Mouse (Mus musculus) heart, adult 2 months (tissue): ENCODE results near the gene Cuedc2. TPM values are rescaled to one million over a fixed set of nuclear protein-coding genes. Genes with fewer than 3 reads are reported as not detected.

Source experiments
- DNase-seq, 2 experiments: peaks; one replicate each; pipeline ENCODE4 v3.0.0; 2021
- H3K27ac ChIP-seq: fragments of 200-600 bp; 2 replicates; pipeline ENCODE4 v1.8.1; 2022
- H3K27me3 ChIP-seq: fragments of 200-500 bp; 2 replicates; pipeline ENCODE4 v1.6.1; 2012; ENCODE audit warnings: mild to moderate bottlenecking, low read length, inconsistent platforms, mixed read lengths; ENCODE audit not compliant: control insufficient read depth, insufficient read depth
- H3K36me3 ChIP-seq: fragments of 200-500 bp; 2 replicates; pipeline ENCODE4 v1.6.1; 2012; ENCODE audit warnings: low read length, inconsistent platforms; ENCODE audit not compliant: control insufficient read depth, insufficient read depth
- H3K4me1 ChIP-seq: fragments of 200-500 bp; 2 replicates; pipeline ENCODE4 v1.6.1; 2011; ENCODE audit warnings: low read length; ENCODE audit not compliant: control insufficient read depth, insufficient read depth
- H3K4me3 ChIP-seq: fragments of 200-600 bp; 2 replicates; pipeline ENCODE4 v1.8.1; 2022
- H3K79me2 ChIP-seq: fragments of 200-500 bp; replicated peaks from 2 replicates; pipeline ENCODE4 v1.6.1; 2012; ENCODE audit warnings: mild to moderate bottlenecking, inconsistent platforms, low read length, moderate library complexity, mixed read lengths; ENCODE audit not compliant: control insufficient read depth, insufficient read depth
- H3K9ac ChIP-seq: fragments of 200-500 bp; 2 replicates; pipeline ENCODE4 v1.6.1; 2012; ENCODE audit warnings: low read depth, mild to moderate bottlenecking, control low read depth, inconsistent platforms, low read length, mixed read lengths
- CTCF ChIP-seq: fragments of 200-600 bp; IDR thresholded peaks from 2 replicates; pipeline ENCODE4 v1.8.1; 2022; ENCODE audit warnings: antibody characterized with exemption, mild to moderate bottlenecking, moderate library complexity
- EP300 ChIP-seq: fragments of 200-500 bp; IDR thresholded peaks from 2 replicates; pipeline ENCODE4 v1.6.1; 2011; ENCODE audit warnings: low read depth, low read length, control low read depth; ENCODE audit not compliant: insufficient read depth
- POLR2A ChIP-seq: fragments of 200-500 bp; IDR thresholded peaks from 2 replicates; pipeline ENCODE4 v1.6.1; 2011; ENCODE audit warnings: mild to moderate bottlenecking, low read depth, low read length, control low read depth; ENCODE audit not compliant: insufficient read depth
- WGBS: fragments of 180-500 bp; shearing (Covaris S2); methylation state at CpG from one replicate; pipeline ENCODE4 v1.1.7; 2018; 5-methylcytosine and 5-hydroxymethylcytosine counted together
- intact Hi-C: fragments of 180-260 bp; cut with DNase I; formaldehyde crosslinking; loops from one replicate; pipeline ENCODE4 v1.15.1; 2025
- polyA plus RNA-seq: library from polyadenylated mRNA; depleted of rRNA; stranded (reverse); fragments of >200 nt; gene quantifications from 2 replicates; pipeline ENCODE4 v1.2.3, GENCODE M21; 2012
- total RNA-seq, 2 experiments: library from RNA; stranded (reverse); gene quantifications; 2 replicates each; pipeline ENCODE4 v1.2.3; 2021

Gene Cuedc2
- total and polyA plus RNA-seq, 3 experiments: 58.7 to 91.3 (median 79.8) TPM

DNA sequence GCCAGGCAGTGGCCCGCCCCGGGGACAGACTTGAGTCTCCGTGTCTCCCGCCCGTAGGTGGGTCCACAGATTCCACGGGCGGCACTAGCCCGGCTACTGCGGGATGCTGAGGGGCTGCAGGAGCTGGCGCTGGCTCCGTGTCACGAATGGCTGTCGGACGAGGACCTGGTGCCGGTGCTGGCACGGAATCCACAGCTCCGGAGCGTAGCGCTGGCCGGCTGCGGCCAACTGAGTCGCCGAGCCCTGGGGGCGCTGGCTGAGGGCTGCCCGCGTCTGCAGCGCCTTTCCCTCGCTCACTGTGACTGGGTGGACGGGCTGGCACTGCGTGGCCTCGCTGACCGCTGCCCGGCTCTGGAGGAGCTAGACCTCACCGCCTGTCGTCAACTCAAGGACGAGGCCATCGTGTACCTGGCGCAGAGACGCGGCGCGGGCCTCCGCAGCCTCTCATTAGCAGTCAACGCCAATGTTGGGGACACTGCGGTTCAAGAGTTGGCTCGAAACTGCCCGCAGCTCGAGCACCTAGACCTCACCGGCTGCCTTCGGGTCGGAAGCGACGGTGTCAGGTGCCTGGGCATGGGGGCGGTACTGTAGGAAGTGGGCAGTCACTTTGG lies 9.4 kb downstream of the Cuedc2 start:
- intact Hi-C loops: no loop called here
- H3K79me2 ChIP-seq: no peaks in the 10 kb centered on the region
- no peaks in the 10 kb centered on the region for H3K27me3 ChIP-seq
- 3% methylated on average over 54 of the region's 54 CpGs for WGBS
- H3K4me1 ChIP-seq: peaks cover 7% of the 10 kb centered on the region
- peak overlapping the region; percentile 69 for H3K4me3 ChIP-seq
- H3K27ac ChIP-seq: peak overlapping the region; percentile 93
- DNase-seq: no peak
- no peaks in the 10 kb centered on the region for H3K36me3 ChIP-seq
- no peak for TF ChIP-seq EP300
- TF ChIP-seq CTCF: no peak
- TF ChIP-seq POLR2A: no peak
- H3K9ac ChIP-seq: peak overlapping the region; percentile 75

DNA sequence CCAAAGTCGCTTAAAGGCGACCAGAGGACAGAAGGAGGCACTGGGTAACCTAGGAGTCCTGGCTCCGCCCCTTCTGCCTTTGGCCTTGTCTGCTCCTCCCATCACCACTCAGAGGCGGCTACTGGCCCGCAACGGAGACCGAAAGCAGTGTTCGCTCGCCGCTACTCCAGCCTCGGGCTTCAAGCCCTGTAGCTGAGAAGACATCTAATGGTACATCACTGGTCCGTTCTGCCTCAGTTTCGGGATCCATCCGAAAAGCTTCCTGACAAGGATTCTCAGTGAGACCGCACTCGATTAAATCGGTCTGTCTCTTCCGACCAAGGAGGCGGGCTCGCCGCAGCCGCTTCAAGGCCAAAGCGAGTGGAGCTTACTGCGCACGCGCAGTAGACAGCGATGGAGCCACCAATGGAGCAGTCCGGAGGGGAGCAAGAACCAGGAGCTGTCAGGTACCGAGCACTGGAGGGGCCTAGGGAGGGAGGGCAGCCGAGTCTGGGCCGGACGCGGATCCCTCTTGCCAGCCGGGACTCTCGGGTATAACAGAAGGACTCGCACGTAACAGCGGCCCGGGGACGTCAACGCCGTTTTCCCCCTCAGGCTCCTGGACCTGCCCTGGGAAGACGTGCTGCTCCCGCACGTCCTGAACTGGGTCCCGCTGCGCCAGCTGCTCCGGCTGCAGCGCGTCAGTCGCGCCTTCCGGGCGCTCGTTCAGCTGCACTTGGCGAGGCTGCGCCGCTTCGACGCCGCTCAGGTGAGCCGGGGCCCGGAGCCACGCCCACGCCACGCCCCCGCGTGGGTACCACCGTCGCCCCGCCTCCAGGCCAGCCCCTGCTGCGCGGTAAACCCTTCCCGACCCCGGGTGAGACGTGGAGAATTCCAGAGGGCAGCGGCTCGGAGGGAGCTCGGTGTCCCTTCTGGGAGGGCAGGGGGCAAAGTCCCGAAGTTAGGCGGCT lies 10.1 kb downstream of the Cuedc2 start, which contains the start of gene Fbxl15:
Fbxl15 (plus strand) TSS at position 104 of the 950 bp plus-strand sequence.
- DNase-seq: peak; percentile 93 to 96
- under 1% methylated on average over 81 of the region's 81 CpGs for WGBS
- Histone ChIP-seq H3K9ac (peak within 1 kb of the TSS; percentile 75), H3K4me3 (peak within 1 kb of the TSS; percentile 69), H3K4me1 (peaks cover 7% of the 10 kb centered on the region), H3K27ac (peak within 1 kb of the TSS; percentile 93), H3K27me3 (no peaks in the 10 kb centered on the region), H3K79me2 (no peaks in the 10 kb centered on the region), H3K36me3 (no peaks in the 10 kb centered on the region)
- TF ChIP-seq POLR2A (peak; percentile 93), CTCF (no peak), EP300 (0 out of 2 replicates have a peak, but pooled peaks have one; percentile 17)
- intact Hi-C loops: loop anchor here (1.0 kb wide), 2 partner anchors 10 to 24 kb away; partner anchors contain the start of genes Cuedc2 and Nfkb2

DNA sequence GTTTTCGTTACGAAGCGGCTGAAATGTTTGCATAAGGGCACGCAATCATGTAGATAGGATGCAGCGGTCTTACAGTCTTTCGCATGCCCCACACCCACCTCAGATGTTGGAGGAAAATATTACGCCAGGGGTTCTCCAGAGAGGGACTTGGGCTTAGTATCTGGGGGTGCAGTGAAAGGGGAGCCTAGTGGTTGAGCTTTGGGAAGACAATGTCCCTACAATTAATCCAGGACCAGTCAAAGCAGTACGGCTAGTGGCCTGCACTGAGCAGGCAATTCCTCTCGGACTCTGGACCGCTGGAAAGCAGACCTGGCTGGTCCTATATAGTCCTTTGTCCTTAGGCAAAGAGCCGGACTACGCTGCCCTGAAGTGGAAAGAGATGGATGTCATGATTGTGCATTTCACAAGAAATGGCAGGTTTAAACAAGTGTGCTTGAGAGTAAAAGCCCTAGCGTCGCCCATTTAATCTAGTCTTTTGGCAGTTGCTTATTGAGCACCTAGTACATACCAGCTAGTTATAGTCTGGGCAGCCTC lies 10.9 kb downstream of the Cuedc2 start:
- 23% methylated on average over 14 of the region's 14 CpGs for WGBS
- intact Hi-C loops: loop anchor here (1.0 kb wide), 2 partner anchors 11 to 23 kb away; partner anchors contain the start of genes Cuedc2 and Nfkb2
- Histone ChIP-seq H3K9ac (no peak overlapping the region), H3K36me3 (no peaks in the 10 kb centered on the region), H3K27me3 (no peaks in the 10 kb centered on the region), H3K4me1 (peaks cover 7% of the 10 kb centered on the region), H3K4me3 (peak overlapping the region; percentile 69), H3K27ac (peak overlapping the region; percentile 93), H3K79me2 (no peaks in the 10 kb centered on the region)
- TF ChIP-seq CTCF (no peak), POLR2A (no peak), EP300 (no peak)
- no peak for DNase-seq

DNA sequence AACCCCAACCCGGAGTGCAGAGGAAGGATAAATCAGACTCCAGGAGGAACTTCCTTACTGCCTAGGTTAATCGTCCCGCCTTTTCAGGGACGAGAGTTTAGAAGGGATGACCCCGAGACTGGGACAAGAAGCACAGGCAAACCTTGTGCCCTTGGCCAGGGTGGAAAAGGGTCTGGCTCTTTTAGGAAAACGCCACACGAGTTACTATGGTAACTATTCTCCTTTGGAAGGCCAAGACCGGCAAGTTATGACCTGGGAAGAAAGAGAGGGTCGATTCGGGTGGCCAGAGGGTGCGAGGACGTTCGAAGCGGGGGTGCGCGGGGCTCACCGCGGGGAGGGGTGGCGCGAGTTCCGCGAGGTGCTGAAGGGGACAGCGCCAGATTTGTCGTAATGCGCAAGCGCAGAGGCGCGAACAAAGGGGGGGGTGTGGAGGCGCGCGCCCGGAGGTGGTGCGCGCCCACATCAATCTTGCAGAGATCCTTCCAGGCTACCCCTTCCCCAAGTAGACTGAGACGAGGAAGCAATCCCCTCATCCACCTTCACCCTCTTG lies 11.7 kb downstream of the Cuedc2 start, which contains the start of gene Psd:
Psd (minus strand) TSS at position 401 of the 550 bp plus-strand sequence.
- Histone ChIP-seq H3K27me3 (no peaks in the 10 kb centered on the region), H3K9ac (no peak within 1 kb of the TSS), H3K4me3 (peak within 1 kb of the TSS; percentile 69), H3K79me2 (no peaks in the 10 kb centered on the region), H3K36me3 (no peaks in the 10 kb centered on the region), H3K27ac (peak within 1 kb of the TSS; percentile 93), H3K4me1 (peaks cover 7% of the 10 kb centered on the region)
- 1% methylated on average over 35 of the region's 35 CpGs for WGBS
- DNase-seq: peak; percentile 53 to 74
- TF ChIP-seq CTCF (no peak), POLR2A (no peak), EP300 (no peak)
- intact Hi-C loops: no loop called here

DNA sequence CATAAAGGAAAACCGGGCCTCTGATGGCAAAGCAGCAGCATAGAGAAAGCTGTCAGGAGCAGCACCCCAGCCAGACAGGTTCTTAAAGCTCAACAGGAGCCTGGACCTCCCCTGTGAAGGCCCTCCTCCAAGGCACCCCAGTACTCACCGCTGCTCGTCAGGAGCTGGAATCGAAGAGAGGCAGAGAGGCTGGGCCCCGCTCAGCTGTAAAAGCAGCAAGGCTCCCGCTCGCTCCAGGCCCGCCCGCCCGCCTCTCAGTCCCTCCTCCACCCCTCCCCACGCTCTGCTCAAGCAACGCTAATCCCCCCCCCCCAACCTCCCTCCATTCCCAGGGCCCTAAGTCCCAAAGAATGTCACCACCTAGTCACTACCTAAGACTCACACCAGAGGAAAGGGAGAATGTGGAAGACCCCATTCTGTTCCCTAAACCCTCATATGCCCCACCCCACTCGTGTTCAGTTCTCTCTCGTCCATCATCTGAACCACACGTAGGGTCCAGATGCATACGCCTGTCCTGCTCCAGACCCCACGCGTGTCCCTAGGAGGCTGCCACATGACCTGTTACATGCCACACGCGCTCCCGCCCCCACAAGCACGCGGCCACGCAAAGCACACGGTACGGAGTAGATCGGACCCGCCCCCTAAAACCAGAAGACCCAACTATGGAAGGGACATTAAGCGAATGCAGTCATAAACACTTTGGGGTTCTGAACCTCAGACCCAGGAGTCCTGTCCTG lies 12.3 kb downstream of the Cuedc2 start:
- 8% methylated on average over 29 of the region's 29 CpGs for WGBS
- no peak for DNase-seq
- Histone ChIP-seq H3K9ac (no peak overlapping the region), H3K4me1 (peaks cover 7% of the 10 kb centered on the region), H3K27me3 (peaks cover 1% of the 10 kb centered on the region; the same call in 1 of the 2 replicates), H3K4me3 (no peak overlapping the region; the same call in 1 of the 2 replicates), H3K36me3 (no peaks in the 10 kb centered on the region), H3K79me2 (no peaks in the 10 kb centered on the region), H3K27ac (no peak overlapping the region)
- TF ChIP-seq POLR2A: no peak
- no peak for TF ChIP-seq CTCF
- TF ChIP-seq EP300: no peak
- intact Hi-C loops: no loop called here
